Mouse (Mus musculus) embryonic facial prominence, embryonic 14.5 days (tissue): ENCODE data around the gene Apol11a. TPM values are rescaled to one million over a fixed set of nuclear protein-coding genes. Genes with fewer than 3 reads are reported as not detected.
"Not testable (repeated sequence)": the region's sequence is repeated elsewhere in the genome, so short reads cannot be mapped to it uniquely, and the experiment has no call there.

Source experiments
- ATAC-seq: fragments of 200-750 bp; cut with Nextera tagmentation; 2 replicates; pipeline ENCODE4 v1.8.0; 2017; ENCODE audit warnings: low read depth, moderate number of reproducible peaks, moderate TSS enrichment
- DNase-seq: peaks from one replicate; pipeline ENCODE4 v3.0.0-alpha.2; 2015; ENCODE audit warnings: low spot score
- H3K27ac ChIP-seq: fragments of 300-500 bp; sonication (generic); replicated peaks from 2 replicates; pipeline ENCODE4 v1.5.1; 2014; ENCODE audit warnings: low read depth, mild to moderate bottlenecking, low read length, moderate library complexity
- H3K27me3 ChIP-seq: fragments of 300-500 bp; sonication (generic); replicated peaks from 2 replicates; pipeline ENCODE4 v1.6.1; 2014; ENCODE audit warnings: low read length; ENCODE audit not compliant: control insufficient read depth, insufficient read depth
- H3K36me3 ChIP-seq: fragments of 300-500 bp; sonication (generic); 2 replicates; pipeline ENCODE4 v1.6.1; 2014; ENCODE audit warnings: low read length, mixed read lengths; ENCODE audit not compliant: control insufficient read depth, insufficient read depth
- H3K4me1 ChIP-seq: fragments of 300-500 bp; sonication (generic); 2 replicates; pipeline ENCODE4 v1.6.1; 2014; ENCODE audit warnings: antibody characterized with exemption, low read length; ENCODE audit not compliant: control insufficient read depth, insufficient read depth
- H3K4me2 ChIP-seq: fragments of 300-500 bp; sonication (generic); 2 replicates; pipeline ENCODE4 v1.6.1; 2014; ENCODE audit warnings: low read depth, mild to moderate bottlenecking, low read length, moderate library complexity, mixed read lengths
- H3K4me3 ChIP-seq: fragments of 300-500 bp; sonication (generic); 2 replicates; pipeline ENCODE4 v1.5.1; 2014; ENCODE audit warnings: low read depth, mild to moderate bottlenecking, low read length
- H3K9ac ChIP-seq: fragments of 300-500 bp; sonication (generic); 2 replicates; pipeline ENCODE4 v1.6.1; 2014; ENCODE audit warnings: low read depth, mild to moderate bottlenecking, low read length, moderate library complexity, mixed read lengths
- H3K9me3 ChIP-seq: fragments of 300-500 bp; sonication (generic); 2 replicates; pipeline ENCODE4 v1.6.1; 2016; ENCODE audit warnings: low read length; ENCODE audit not compliant: control insufficient read depth
- WGBS: fragments of 180-500 bp; shearing (Covaris S2); extraction: QIAGEN DNeasy Blood & Tissue Kit; methylation state at CpG from one replicate; pipeline ENCODE4 v1.1.7; 2014; 5-methylcytosine and 5-hydroxymethylcytosine counted together
- polyA plus RNA-seq: library from polyadenylated mRNA; unstranded; fragments of >200 nt; fragmentation: Nextera tagmentation; extraction: Ambion mirVana; gene quantifications from 2 replicates; pipeline ENCODE4 v1.2.1, GENCODE M21; 2014

The Apol11a gene
- polyA plus RNA-seq = not detected in 2 replicates

DNA sequence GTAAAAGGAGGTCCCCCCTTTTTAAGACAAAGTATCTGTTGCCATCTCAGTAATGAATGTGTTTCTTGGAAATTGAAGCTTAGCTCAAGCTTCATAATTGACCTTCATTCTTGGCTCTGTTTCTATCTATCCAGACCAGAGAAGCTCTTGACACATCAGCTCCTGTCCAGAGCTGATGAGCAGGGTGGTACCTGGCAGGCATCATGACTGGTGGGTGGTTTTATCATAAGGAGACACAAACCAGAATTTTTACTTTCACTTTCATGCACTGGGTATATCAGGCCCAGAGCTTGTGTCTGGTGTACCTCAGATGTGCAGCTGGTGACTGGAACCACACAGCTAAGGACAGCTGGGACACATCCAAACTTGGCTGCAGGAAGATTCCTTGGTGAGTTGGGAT is at the start of gene Apol11a:
TSS of gene Apol11a (plus strand) at position 306 of the 400 bp plus-strand sequence.
- DNase-seq = not testable (repeated sequence)

DNA sequence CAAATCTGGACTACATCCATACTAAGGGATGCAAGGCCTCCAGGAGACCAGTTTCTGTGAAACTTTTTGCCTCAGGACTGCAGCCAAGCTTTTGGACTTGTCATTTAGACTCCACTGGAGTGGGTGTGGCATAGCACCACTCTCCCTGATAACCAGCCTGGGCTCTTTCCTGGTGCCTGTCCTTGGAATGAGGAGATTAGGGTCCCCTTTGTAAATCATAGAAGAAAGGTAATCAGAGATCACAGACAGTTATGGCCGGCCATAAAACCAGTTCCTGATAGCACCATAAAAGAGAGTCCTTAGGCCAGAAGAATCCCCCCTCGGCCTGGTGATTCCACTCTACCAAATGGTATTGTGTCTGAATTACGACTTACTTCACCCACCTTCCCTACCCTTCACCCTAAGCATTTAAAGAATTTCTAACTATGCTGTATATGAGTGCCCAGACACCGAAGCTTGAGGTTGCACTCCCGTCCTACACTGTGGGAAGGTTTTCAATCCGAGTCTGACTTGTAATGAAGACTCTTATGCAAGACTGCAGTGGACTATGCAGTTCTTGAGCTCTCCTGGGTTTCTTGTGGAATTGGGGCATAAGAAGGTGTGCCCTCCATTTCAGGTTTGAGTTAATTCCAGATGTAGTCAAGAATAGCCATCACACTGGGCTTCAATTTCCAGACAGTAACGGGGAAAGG is 33.2 kb upstream of the Apol11a start:
- not testable (repeated sequence) for ATAC-seq

More for the DNA sequence above, at the start of gene Apol11a:
- H3K4me2 ChIP-seq, H3K4me3 ChIP-seq, ATAC-seq, H3K36me3 ChIP-seq, H3K27ac ChIP-seq, H3K27me3 ChIP-seq, H3K9ac ChIP-seq, H3K9me3 ChIP-seq, H3K4me1 ChIP-seq: not testable (repeated sequence)

DNA sequence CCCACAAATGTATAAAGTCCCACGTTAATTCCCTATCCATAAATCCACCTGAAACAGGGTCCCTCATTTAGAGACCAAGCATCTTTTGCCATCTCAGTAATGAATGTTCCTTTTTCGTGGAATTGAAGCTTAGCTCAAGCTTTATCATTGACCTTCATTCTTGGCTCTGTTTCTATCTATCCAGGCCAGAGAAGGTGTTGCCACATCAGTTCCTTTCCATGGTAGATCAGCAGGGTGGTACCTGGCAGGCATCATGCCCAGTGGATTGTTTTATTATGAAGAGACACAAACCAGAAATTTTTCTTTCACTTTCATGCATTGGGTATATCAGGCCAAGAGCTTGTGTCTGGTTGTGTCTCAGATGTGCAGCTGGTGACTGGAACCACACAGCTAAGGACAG is 31.4 kb upstream of the Apol11a start, which contains the start of gene Apol10a:
TSS of gene Apol10a (plus strand) at position 355 of the 400 bp plus-strand sequence.
- not testable (repeated sequence) for DNase-seq, H3K36me3 ChIP-seq, H3K4me1 ChIP-seq, ATAC-seq, H3K27ac ChIP-seq, H3K9me3 ChIP-seq, H3K4me3 ChIP-seq, H3K4me2 ChIP-seq, H3K27me3 ChIP-seq, H3K9ac ChIP-seq
- 76% methylated on average over 2 of the region's 2 CpGs for WGBS

More for the DNA sequence above, 33.2 kb upstream of the Apol11a start:
- H3K9me3 ChIP-seq, H3K4me3 ChIP-seq, H3K27ac ChIP-seq, DNase-seq, H3K4me2 ChIP-seq, H3K9ac ChIP-seq, H3K36me3 ChIP-seq, H3K4me1 ChIP-seq, H3K27me3 ChIP-seq: not testable (repeated sequence)
- 83% methylated on average over 7 of the region's 7 CpGs for WGBS

DNA sequence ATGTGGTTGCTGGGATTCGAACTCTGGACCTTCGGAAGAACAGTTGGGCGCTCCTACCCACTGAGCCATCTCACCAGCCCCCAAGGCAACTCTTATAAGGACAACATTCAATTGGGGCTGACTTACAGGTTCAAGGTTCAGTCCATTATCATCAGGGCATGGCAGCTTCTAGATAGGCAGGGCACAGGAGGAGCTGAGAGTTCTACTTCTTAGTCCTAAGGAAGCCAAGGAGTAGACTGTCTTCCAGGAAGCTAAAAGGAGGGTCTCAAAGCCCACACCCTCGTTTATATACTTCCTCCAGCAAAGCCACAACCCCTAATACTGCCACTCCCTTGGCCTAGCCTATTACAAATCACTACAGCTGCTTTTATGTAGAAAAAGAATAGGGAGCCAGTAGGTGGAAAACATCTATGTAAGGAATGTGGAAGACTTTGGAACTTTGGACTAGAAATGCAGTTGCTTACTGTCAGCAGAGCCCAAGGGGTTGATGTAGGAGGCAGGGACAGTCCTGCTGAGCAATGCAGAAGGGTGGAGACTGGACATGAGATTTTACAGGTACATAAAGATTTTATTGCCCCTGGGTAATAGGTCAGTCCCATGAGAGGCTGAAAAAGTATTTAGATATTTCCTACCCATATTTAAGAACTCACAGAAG is 25.8 kb upstream of the Apol11a start:
- WGBS = 68% methylated on average over 4 of the region's 4 CpGs
- no peaks in the 10 kb centered on the region for H3K36me3 ChIP-seq
- no peak for ATAC-seq

DNA sequence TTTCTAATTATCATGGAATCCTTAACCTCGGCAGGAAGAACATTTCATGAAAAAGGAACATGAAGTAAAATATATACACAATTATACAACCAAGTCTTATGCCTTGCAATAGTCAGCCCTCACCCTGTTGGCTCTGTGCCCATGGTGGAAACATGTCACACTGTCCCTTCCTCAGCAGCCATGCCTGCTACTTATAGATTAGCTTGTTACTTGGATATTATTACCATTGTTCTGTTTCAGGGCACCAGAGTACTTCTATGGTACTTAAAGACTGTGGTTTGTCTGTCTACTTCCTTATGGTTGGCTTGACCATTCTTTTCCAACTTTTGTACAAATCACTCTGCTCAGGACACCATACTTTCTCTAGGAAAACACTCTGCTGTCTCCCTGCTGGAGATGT is 14.9 kb upstream of the Apol11a start:
- H3K4me1 ChIP-seq, DNase-seq, H3K9me3 ChIP-seq, H3K27me3 ChIP-seq, ATAC-seq, H3K36me3 ChIP-seq, H3K27ac ChIP-seq, H3K4me2 ChIP-seq, H3K4me3 ChIP-seq, H3K9ac ChIP-seq: not testable (repeated sequence)
- no CpG with 5 or more reads among the region's 1 CpGs for WGBS

More for the DNA sequence above, 25.8 kb upstream of the Apol11a start:
- Histone ChIP-seq H3K4me2 (no peak overlapping the region), H3K9me3 (no peaks in the 10 kb centered on the region), H3K27ac (no peak overlapping the region), H3K9ac (no peak overlapping the region), H3K27me3 (no peaks in the 10 kb centered on the region), H3K4me3 (no peak overlapping the region), H3K4me1 (no peaks in the 10 kb centered on the region)
- DNase-seq = no peak

DNA sequence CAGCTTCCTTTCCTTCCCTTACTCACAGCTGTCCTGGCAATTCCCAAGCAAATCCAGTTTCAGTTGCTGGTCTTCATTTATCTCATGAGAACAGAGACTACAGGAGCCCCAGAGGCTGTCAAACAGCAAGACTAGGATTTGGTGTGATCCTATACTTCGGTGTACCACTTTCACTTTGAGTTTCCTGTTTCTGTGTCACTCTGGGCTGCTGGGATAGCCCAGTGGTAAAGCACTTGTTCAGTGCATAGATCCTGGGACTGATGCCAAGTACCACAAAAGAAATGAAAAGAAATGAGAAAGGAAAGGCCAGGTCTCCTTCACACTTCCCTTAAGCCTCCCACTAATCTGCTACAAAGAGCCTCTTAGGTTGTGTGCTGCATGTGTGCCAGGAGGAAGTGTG is 13.4 kb upstream of the Apol11a start:
- H3K27me3 ChIP-seq, H3K9me3 ChIP-seq, H3K4me1 ChIP-seq, H3K4me2 ChIP-seq, H3K9ac ChIP-seq, H3K4me3 ChIP-seq, DNase-seq, H3K27ac ChIP-seq, H3K36me3 ChIP-seq: not testable (repeated sequence)
- peak; percentile 47; the same call in 1 of the 2 replicates for ATAC-seq
- WGBS = 57% methylated on average over 1 of the region's 1 CpGs

DNA sequence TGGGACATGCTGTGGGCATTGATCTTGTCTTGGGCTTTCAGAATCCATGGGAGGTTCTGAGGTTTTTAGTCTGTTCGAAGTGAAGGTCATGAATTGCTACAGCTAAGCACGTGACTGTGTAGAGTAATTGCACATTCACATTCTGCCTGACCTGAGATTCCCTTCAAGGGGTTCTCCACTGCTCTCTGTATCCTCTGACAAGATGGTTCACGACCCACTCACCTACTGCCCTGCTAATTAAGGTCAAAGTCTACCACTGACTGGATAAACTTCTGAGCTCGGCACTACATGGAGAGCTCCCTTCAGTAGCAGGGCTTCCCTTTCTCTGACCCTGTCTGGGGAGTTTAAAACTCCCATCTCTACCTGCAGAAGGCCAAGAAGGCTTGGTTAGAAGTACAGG is 12.5 kb downstream of the Apol11a start:
- not testable (repeated sequence) for DNase-seq, H3K9me3 ChIP-seq, H3K36me3 ChIP-seq, H3K27me3 ChIP-seq, H3K4me3 ChIP-seq, ATAC-seq, H3K4me2 ChIP-seq, H3K9ac ChIP-seq, H3K27ac ChIP-seq, H3K4me1 ChIP-seq
- 70% methylated on average over 4 of the region's 4 CpGs for WGBS

DNA sequence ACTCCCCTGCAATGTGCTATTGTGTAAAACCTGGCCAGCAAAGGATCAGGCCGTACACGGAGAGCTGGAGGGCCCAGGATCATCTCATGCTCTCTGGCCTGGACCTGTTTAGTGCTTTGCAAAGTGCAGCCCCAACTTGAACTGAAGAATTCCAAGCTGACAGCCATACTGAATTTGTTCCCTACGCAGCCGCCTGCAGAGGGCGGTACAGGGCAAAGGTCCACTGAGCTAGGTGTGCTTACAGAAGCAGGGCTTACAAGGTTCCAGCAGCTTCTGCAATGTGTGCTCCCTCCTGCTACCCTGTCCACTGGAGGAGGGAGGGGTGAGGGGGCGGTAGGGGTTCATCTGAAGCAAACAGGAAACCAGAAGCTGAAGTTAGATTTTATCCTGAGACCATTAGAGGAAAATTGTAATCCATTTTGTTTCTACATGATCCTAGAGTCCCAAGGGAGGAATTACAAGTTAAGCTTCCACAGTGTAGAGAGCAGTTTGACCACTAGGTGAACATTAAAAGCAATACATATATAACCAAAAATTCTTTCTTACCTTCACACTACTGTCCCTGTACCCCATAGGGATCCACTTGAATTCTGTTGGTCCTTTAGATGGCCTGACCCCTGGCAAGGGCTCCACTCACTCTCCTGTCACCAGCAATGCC is 15.2 kb downstream of the Apol11a start:
- 10% methylated on average over 4 of the region's 6 CpGs for WGBS
- not testable (repeated sequence) for H3K4me1 ChIP-seq, H3K27ac ChIP-seq, H3K4me2 ChIP-seq, H3K9ac ChIP-seq, H3K36me3 ChIP-seq, H3K27me3 ChIP-seq, H3K4me3 ChIP-seq, H3K9me3 ChIP-seq
- ATAC-seq = 0 out of 2 replicates have a peak, but pooled peaks have one; percentile 50
- peak; percentile 30 for DNase-seq
